In the genomic region with DNA sequence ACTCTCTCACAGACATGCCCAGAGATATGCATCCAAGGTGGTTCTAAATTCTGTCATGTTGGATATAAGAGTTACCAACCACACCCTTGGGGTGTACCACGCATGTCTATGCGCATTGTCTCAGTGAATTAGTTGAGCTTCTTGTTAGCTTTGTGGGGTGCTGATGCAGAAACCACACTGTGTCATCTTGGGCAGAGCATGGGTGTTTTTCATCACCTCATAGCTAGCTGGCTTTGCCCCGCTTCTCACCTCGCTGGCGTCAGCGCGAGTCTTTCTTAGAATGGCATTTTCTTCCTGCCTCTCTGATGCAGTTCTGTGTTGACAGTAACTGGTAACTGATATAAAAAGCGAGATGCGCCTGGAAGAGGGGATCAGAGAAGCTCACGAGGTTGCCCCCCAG, we compare ENCODE assay signal across 37 mouse cellular contexts. TPM values are rescaled to one million over a fixed set of nuclear protein-coding genes. Genes with fewer than 3 reads are reported as not detected.
"Had no signal": no experiment of that assay in that cellular context is flagged by ENCODE, and none has a peak within 500 bp of the region (broad histone marks: within the 10 kb centered on the region; RNA-seq: fewer than 3 reads in every experiment).

No protein-coding gene starts in this region.

- H3K9ac ChIP-seq: heart, embryonic 12.5 days; heart, embryonic 13.5 days; heart, embryonic 15.5 days; hindbrain, embryonic 12.5 days; hindbrain, embryonic 13.5 days; hindbrain, embryonic 14.5 days; hindbrain, embryonic 15.5 days; intestine, embryonic 15.5 days; kidney, embryonic 15.5 days had no signal

- ATAC-seq: hindbrain, embryonic 16.5 days; hindbrain, postnatal 0 days; inflammation-experienced regulatory T-cells, adult 6 months; intestine, embryonic 15.5 days; intestine, embryonic 16.5 days; intestine, postnatal 0 days had no signal

- H3K4me1 ChIP-seq: heart, embryonic 12.5 days; heart, embryonic 13.5 days; heart, embryonic 15.5 days; hindbrain, embryonic 10.5 days; hindbrain, embryonic 12.5 days; hindbrain, embryonic 13.5 days; hindbrain, embryonic 15.5 days; intestine, embryonic 15.5 days; kidney, embryonic 15.5 days had no signal

- H3K9me3 ChIP-seq: heart, embryonic 10.5 days; heart, embryonic 12.5 days; heart, embryonic 13.5 days; heart, embryonic 15.5 days; hindbrain, embryonic 10.5 days; hindbrain, embryonic 12.5 days; hindbrain, embryonic 13.5 days; hindbrain, embryonic 15.5 days; intestine, embryonic 15.5 days; kidney, embryonic 15.5 days had no signal

- DNase-seq: heart, postnatal 10 days; heart, postnatal 14 days; heart, postnatal 36 days; kidney, adult 11 months; kidney, adult 18-20 months; kidney, adult 2 months; kidney, adult 8-10 months; kidney, adult 9 months; kidney, postnatal 10 days; kidney, postnatal 14 days; kidney, postnatal 36 days; kidney, postnatal 4 days; layer of hippocampus, adult 9-11 months; layer of hippocampus, postnatal 36 days had no signal

- H3K4me3 ChIP-seq: heart, embryonic 10.5 days; heart, embryonic 12.5 days; heart, embryonic 13.5 days; heart, embryonic 15.5 days; hindbrain, embryonic 10.5 days; hindbrain, embryonic 12.5 days; hindbrain, embryonic 13.5 days; hindbrain, embryonic 15.5 days; intestine, embryonic 15.5 days; kidney, embryonic 15.5 days; layer of hippocampus, adult 2 months; left cerebral cortex, adult 2 months had no signal

- H3K36me3 ChIP-seq: heart, embryonic 10.5 days; heart, embryonic 12.5 days; heart, embryonic 13.5 days; heart, embryonic 15.5 days; hindbrain, embryonic 10.5 days; hindbrain, embryonic 12.5 days; hindbrain, embryonic 13.5 days; hindbrain, embryonic 15.5 days; intestine, embryonic 15.5 days; kidney, embryonic 15.5 days had no signal

- H3K27ac ChIP-seq: heart, embryonic 10.5 days; heart, embryonic 13.5 days; heart, embryonic 15.5 days; hindbrain, embryonic 10.5 days; hindbrain, embryonic 12.5 days; hindbrain, embryonic 13.5 days; hindbrain, embryonic 14.5 days; hindbrain, embryonic 15.5 days; hindbrain, postnatal 0 days; intestine, embryonic 15.5 days; kidney, embryonic 15.5 days; kidney, postnatal 0 days; layer of hippocampus, adult 2 months; left cerebral cortex, adult 2 months had no signal

- H3K27me3 ChIP-seq: heart, embryonic 12.5 days; heart, embryonic 13.5 days; heart, embryonic 15.5 days; hindbrain, embryonic 12.5 days; hindbrain, embryonic 13.5 days; hindbrain, embryonic 15.5 days; intestine, embryonic 15.5 days; kidney, embryonic 15.5 days had no signal

- H3K4me2 ChIP-seq: heart, embryonic 11.5 days; heart, embryonic 12.5 days; heart, embryonic 13.5 days; heart, embryonic 15.5 days; hindbrain, embryonic 12.5 days; hindbrain, embryonic 13.5 days; hindbrain, embryonic 14.5 days; hindbrain, embryonic 15.5 days; intestine, embryonic 15.5 days; kidney, embryonic 15.5 days had no signal

RNA-seq across cellular contexts. Expression of a gene that starts 48.1 kb away (rescaled TPM):
- total RNA-seq: hematopoietic stem cell, adult 5-6 weeks had no signal
- polyA plus RNA-seq: hindbrain, embryonic 10.5 days; hindbrain, embryonic 11.5 days; inflammation-experienced regulatory T-cells, adult 6 months; kidney, embryonic 14.5 days had no signal
